Mouse (Mus musculus): Measurements from ENCODE around the gene Trpc1. TPM values are rescaled to one million over a fixed set of nuclear protein-coding genes. Genes with fewer than 3 reads are reported as not detected.

Gene Trpc1
- polyA plus RNA-seq, 1 experiment from 2014 or later: 1.8 TPM

DNA sequence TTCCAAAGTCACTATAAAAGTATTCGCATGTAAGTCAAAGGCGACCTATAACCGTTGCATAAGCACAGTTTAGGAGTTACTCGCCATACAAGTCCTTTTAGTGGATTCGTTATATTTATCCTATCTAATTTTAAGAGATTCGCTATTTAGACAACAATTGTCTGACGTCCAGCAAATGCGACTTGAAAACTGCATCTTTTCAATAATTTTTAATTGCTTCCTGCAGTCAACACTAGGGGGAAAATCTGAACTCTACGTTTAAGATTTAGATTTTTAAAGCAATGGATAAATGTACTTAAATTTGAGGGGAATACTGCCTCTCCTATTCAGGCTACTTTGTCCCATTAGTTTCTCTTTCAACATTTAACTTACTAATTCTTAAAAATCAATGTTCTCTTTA, 571 bp upstream of the Trpc1 start:
- Histone ChIP-seq H3K4me2 (replicated peaks; ENCODE audit: low read depth) (peak overlapping the region; percentile 97; the same call in 1 of the 2 replicates), H3K9me3 (ENCODE audit: control insufficient read depth) (no peaks in the 10 kb centered on the region), H3K27me3 (replicated peaks; ENCODE audit: control insufficient read depth, insufficient read depth, low read length) (peaks cover 10% of the 10 kb centered on the region; the same call in 1 of the 2 replicates), H3K27ac (ENCODE audit: low read depth, low read length) (no peak overlapping the region), H3K36me3 (ENCODE audit: control insufficient read depth, insufficient read depth) (peaks cover 5% of the 10 kb centered on the region; the same call in 1 of the 2 replicates), H3K4me3 (ENCODE audit: low read depth, low read length) (peak overlapping the region; percentile 79; the same call in 1 of the 2 replicates), H3K9ac (ENCODE audit: low read depth, low read length) (no peak overlapping the region), H3K4me1 (replicated peaks; ENCODE audit: control insufficient read depth, insufficient read depth, low read length) (no peaks in the 10 kb centered on the region)
- 38% methylated on average over 9 of the region's 9 CpGs for WGBS
- peak; percentile 28 for TF ChIP-seq CTCF (IDR thresholded peaks at IDR 0.05; ENCODE audit: low read depth)
- no peak for ATAC-seq

DNA sequence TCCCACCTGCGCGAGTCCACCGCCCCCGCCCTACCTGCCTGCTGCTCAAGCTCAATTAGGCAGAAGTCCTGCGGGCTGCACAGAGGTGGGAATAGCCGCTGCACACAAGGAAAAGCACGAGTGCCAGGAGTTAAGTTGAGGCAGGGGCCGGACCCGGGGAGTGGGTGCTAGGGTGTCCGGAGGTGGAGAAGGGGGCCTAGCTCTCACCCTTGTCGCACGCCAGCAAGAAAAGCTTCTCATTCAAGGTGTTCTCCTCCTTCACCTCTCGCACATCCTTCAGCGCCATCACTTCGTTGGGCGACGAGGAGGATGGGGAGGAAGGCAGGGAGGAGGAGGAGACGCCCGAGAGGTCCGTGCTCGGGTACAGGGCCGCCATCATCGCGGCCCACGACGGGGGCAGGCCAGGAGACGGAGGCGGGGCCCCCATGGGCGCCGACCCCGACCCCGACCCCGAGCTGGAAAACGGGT, 680 bp downstream of the Trpc1 start:
- WGBS: 3% methylated on average over 34 of the region's 34 CpGs
- H3K27ac ChIP-seq (ENCODE audit: low read depth, low read length): no peak overlapping the region
- no peak for TF ChIP-seq CTCF (IDR thresholded peaks at IDR 0.05; ENCODE audit: low read depth)
- ATAC-seq: peak; percentile 32
- H3K9ac ChIP-seq (ENCODE audit: low read depth, low read length): peak overlapping the region; percentile 79
- H3K9me3 ChIP-seq (ENCODE audit: control insufficient read depth): no peaks in the 10 kb centered on the region
- H3K4me2 ChIP-seq (replicated peaks; ENCODE audit: low read depth): peak overlapping the region; percentile 97
- peaks cover 10% of the 10 kb centered on the region; the same call in 1 of the 2 replicates for H3K27me3 ChIP-seq (replicated peaks; ENCODE audit: control insufficient read depth, insufficient read depth, low read length)
- H3K4me1 ChIP-seq (replicated peaks; ENCODE audit: control insufficient read depth, insufficient read depth, low read length): no peaks in the 10 kb centered on the region
- peak overlapping the region; percentile 79 for H3K4me3 ChIP-seq (ENCODE audit: low read depth, low read length)
- no peaks in the 10 kb centered on the region; the same call in 1 of the 2 replicates for H3K36me3 ChIP-seq (ENCODE audit: control insufficient read depth, insufficient read depth)

DNA sequence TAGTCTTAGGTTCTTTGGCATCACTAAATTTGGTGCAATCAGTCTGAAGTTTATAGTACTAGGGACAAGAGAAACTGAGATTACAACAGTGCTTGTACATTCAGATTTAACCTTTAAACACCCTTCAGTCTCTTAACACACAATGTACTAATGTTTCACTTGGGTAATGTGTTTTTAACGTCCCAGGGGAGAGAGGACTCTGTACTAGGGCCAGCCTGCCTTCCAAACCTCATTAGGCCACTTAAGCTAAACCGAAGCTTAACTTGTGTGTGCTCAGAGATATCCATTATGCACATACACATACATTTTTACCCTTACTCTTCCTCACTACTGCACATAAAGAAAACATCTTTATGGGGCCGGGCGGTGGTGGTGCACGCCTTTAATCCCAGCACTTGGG, 2.9 kb downstream of the Trpc1 start:
- no peak for ATAC-seq
- H3K4me3 ChIP-seq (ENCODE audit: low read depth, low read length): no peak overlapping the region
- H3K4me2 ChIP-seq (replicated peaks; ENCODE audit: low read depth): no peak overlapping the region
- no peaks in the 10 kb centered on the region for H3K4me1 ChIP-seq (replicated peaks; ENCODE audit: control insufficient read depth, insufficient read depth, low read length)
- H3K27me3 ChIP-seq (replicated peaks; ENCODE audit: control insufficient read depth, insufficient read depth, low read length): peaks cover 10% of the 10 kb centered on the region; the same call in 1 of the 2 replicates
- H3K36me3 ChIP-seq (ENCODE audit: control insufficient read depth, insufficient read depth): no peaks in the 10 kb centered on the region
- no peak for TF ChIP-seq CTCF (IDR thresholded peaks at IDR 0.05; ENCODE audit: low read depth)
- H3K27ac ChIP-seq (ENCODE audit: low read depth, low read length): no peak overlapping the region
- WGBS: 80% methylated on average over 5 of the region's 5 CpGs
- no peak overlapping the region for H3K9ac ChIP-seq (ENCODE audit: low read depth, low read length)
- no peaks in the 10 kb centered on the region for H3K9me3 ChIP-seq (ENCODE audit: control insufficient read depth)

DNA sequence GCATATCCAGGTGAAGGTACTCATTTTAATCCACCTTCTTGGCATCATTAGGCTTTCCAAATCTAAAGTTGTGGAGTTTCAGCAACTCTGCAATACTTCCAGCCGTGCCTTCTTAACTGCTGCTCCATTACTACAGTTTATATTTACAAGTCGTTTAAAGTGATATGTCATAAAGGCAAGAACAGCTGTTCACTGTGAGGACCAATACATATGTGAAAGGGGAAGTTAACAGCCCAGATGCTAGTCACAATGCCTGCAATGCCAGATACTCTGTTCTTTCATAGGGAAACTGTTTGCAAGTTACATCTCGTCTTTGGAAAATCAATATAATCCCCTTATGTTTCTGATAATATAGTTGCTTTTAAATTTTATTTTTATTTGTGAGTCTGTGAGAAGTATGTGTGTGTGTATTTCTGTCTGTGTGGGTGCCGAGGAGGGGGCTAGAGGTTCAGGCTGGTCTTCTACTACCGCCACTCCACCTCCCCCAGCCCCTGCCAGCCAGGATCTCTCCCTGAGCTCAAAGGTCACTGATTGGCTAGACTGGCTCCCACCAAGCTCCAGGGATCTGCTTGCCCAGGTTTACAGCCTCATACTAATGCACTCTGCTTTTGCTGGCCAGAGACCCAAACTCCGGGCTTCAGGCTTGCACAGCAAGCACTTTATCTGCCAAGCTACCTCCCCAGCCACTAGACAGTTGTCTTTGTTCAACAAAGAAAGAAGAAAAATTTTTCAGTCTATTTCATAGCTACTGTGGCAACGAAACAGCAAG, 5.1 kb downstream of the Trpc1 start:
- no peak overlapping the region for H3K9ac ChIP-seq (ENCODE audit: low read depth, low read length)
- ATAC-seq: no peak
- no peaks in the 10 kb centered on the region for H3K4me1 ChIP-seq (replicated peaks; ENCODE audit: control insufficient read depth, insufficient read depth, low read length)
- H3K4me3 ChIP-seq (ENCODE audit: low read depth, low read length): no peak overlapping the region
- H3K9me3 ChIP-seq (ENCODE audit: control insufficient read depth): no peaks in the 10 kb centered on the region
- no peak overlapping the region for H3K4me2 ChIP-seq (replicated peaks; ENCODE audit: low read depth)
- H3K27ac ChIP-seq (ENCODE audit: low read depth, low read length): no peak overlapping the region
- no peaks in the 10 kb centered on the region for H3K36me3 ChIP-seq (ENCODE audit: control insufficient read depth, insufficient read depth)
- H3K27me3 ChIP-seq (replicated peaks; ENCODE audit: control insufficient read depth, insufficient read depth, low read length): peaks cover 10% of the 10 kb centered on the region; the same call in 1 of the 2 replicates
- 42% methylated on average over 7 of the region's 7 CpGs for WGBS
- no peak for TF ChIP-seq CTCF (IDR thresholded peaks at IDR 0.05; ENCODE audit: low read depth)

DNA sequence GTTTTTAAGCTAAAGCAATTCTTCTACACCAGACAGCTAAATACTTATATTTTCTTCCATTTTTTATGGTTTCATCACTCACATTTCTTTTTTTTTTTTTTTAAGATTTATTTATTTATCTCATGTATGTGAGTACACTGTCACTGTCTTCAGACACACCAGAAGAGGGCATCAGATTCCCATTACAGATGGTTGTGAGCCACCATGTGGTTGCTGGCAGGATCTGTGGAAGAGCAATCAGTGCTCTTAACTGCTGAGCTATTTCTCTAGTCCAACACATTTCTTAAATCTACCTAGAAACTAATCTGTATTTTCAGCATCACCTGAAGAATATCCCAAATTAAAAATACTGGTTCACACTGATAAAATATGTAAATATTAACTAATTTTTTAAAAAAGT, 13.9 kb downstream of the Trpc1 start:
- Histone ChIP-seq H3K9me3 (ENCODE audit: control insufficient read depth) (no peaks in the 10 kb centered on the region), H3K27me3 (replicated peaks; ENCODE audit: control insufficient read depth, insufficient read depth, low read length) (no peaks in the 10 kb centered on the region), H3K4me2 (replicated peaks; ENCODE audit: low read depth) (no peak overlapping the region), H3K36me3 (ENCODE audit: control insufficient read depth, insufficient read depth) (no peaks in the 10 kb centered on the region; the same call in 1 of the 2 replicates), H3K27ac (ENCODE audit: low read depth, low read length) (no peak overlapping the region), H3K9ac (ENCODE audit: low read depth, low read length) (no peak overlapping the region), H3K4me3 (ENCODE audit: low read depth, low read length) (no peak overlapping the region), H3K4me1 (replicated peaks; ENCODE audit: control insufficient read depth, insufficient read depth, low read length) (no peaks in the 10 kb centered on the region)
- peak; percentile 44 for TF ChIP-seq CTCF (IDR thresholded peaks at IDR 0.05; ENCODE audit: low read depth)
- ATAC-seq: no peak

DNA sequence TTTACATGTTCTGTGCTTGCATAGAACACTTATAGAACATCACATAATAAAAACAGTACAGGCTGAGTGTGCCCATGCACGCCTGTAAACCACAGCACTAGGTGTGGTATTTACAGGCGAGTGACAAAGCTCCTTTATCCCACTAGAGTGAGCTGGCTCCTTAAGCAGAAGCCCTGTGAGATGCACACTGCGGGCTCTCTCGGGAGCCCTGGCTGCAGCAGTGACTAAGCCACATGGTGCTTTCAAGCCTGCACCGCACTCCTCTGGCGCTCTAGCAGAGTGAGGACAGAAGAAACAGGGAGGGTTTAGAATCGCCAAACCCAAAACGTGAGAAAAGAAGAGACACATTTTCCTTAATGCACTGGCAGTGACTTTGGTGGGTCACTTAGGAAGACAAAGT, 37.6 kb downstream of the Trpc1 start:
- no peak for TF ChIP-seq CTCF (IDR thresholded peaks at IDR 0.05; ENCODE audit: low read depth)
- no peak overlapping the region for H3K9ac ChIP-seq (ENCODE audit: low read depth, low read length)
- H3K27me3 ChIP-seq (replicated peaks; ENCODE audit: control insufficient read depth, insufficient read depth, low read length): no peaks in the 10 kb centered on the region
- H3K4me1 ChIP-seq (replicated peaks; ENCODE audit: control insufficient read depth, insufficient read depth, low read length): no peaks in the 10 kb centered on the region
- H3K4me2 ChIP-seq (replicated peaks; ENCODE audit: low read depth): no peak overlapping the region
- H3K9me3 ChIP-seq (ENCODE audit: control insufficient read depth): no peaks in the 10 kb centered on the region
- no peak for ATAC-seq
- H3K36me3 ChIP-seq (ENCODE audit: control insufficient read depth, insufficient read depth): no peaks in the 10 kb centered on the region
- H3K27ac ChIP-seq (ENCODE audit: low read depth, low read length): no peak overlapping the region
- no peak overlapping the region for H3K4me3 ChIP-seq (ENCODE audit: low read depth, low read length)
- WGBS: 50% methylated on average over 8 of the region's 8 CpGs

All from intestine, postnatal 0 days (tissue).